Mouse (Mus musculus) cerebellum, adult (tissue): ENCODE data around the gene Lrrc15.

Experiments
- ATAC-seq: cut with Nextera tagmentation; 2 replicates; pipeline ENCODE4 v1.9.2; 2017; ENCODE audit warnings: mild to moderate bottlenecking, moderate library complexity, mixed read lengths; ENCODE audit not compliant: insufficient number of reproducible peaks, low FRiP score, low TSS enrichment

The Lrrc15 gene

GRCm38 (mm10) chr16:30280676-30281297 is 2.3 kb downstream of the Lrrc15 start:
- ATAC-seq: no peak

GRCm38 (mm10) chr16:30278406-30278805 is 4.7 kb downstream of the Lrrc15 start:
- ATAC-seq: no peak

GRCm38 (mm10) chr16:30275558-30276340 is 7.3 kb downstream of the Lrrc15 start:
- no peak for ATAC-seq

GRCm38 (mm10) chr16:30273065-30273464 is 10.0 kb downstream of the Lrrc15 start:
- no peak for ATAC-seq

- ATAC-seq: no peak
These were observed 11.0 kb downstream of the Lrrc15 start for GRCm38 (mm10) chr16:30271941-30272595.

- ATAC-seq: no peak
These were observed 11.8 kb downstream of the Lrrc15 start for GRCm38 (mm10) chr16:30271223-30271761.

- ATAC-seq: no peak
These were observed 15.7 kb downstream of the Lrrc15 start, which contains the start of gene Cpn2 for GRCm38 (mm10) chr16:30267359-30267758. TSS of gene Cpn2 (minus strand) at chr16:30267499.

- no peak for ATAC-seq
These were observed 16.5 kb downstream of the Lrrc15 start for GRCm38 (mm10) chr16:30266561-30266960.

GRCm38 (mm10) chr16:30265611-30266010 is 17.4 kb downstream of the Lrrc15 start:
- ATAC-seq: no peak

- ATAC-seq: no peak
These were observed 19.9 kb downstream of the Lrrc15 start for GRCm38 (mm10) chr16:30263156-30263555.

- ATAC-seq: no peak
These were observed 20.4 kb downstream of the Lrrc15 start for GRCm38 (mm10) chr16:30262664-30263063.

- ATAC-seq: no peak
These were observed 20.9 kb downstream of the Lrrc15 start for GRCm38 (mm10) chr16:30262157-30262556.

- ATAC-seq: no peak
These were observed 21.7 kb downstream of the Lrrc15 start for GRCm38 (mm10) chr16:30261341-30261740.

- ATAC-seq: no peak
These were observed 22.9 kb downstream of the Lrrc15 start for GRCm38 (mm10) chr16:30260012-30260635.

GRCm38 (mm10) chr16:30259444-30259843 is 23.6 kb downstream of the Lrrc15 start:
- no peak for ATAC-seq

GRCm38 (mm10) chr16:30258441-30258840 is 24.6 kb downstream of the Lrrc15 start:
- ATAC-seq: no peak

GRCm38 (mm10) chr16:30257718-30258117 is 25.3 kb downstream of the Lrrc15 start:
- ATAC-seq: no peak

GRCm38 (mm10) chr16:30255061-30255460 is 28.0 kb downstream of the Lrrc15 start:
- ATAC-seq: no peak

GRCm38 (mm10) chr16:30253900-30254299 is 29.2 kb downstream of the Lrrc15 start:
- ATAC-seq: no peak

GRCm38 (mm10) chr16:30253374-30253773 is 29.7 kb downstream of the Lrrc15 start:
- ATAC-seq: no peak
